Mouse (Mus musculus): ENCODE results near the gene Klhl13.

DNA sequence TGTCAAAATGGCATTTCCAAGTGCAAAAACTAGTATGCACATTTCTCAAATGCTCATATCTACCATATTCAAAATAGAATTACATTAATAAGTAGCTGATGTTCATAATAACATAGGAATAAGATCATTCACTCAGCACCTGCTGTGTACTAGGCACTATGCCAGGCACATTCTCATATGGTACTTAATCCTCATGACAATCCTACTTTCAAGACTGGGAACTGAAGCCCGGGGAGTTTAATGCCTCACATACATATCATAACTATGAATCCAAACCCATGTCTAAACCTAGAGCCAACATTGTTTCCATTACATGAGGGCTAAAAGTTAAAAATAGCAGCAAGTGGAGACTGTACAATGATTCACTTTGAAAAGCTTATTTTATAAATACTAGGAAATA, 97.3 kb downstream of the Klhl13 start:
- TF ChIP-seq POLR2A (IDR thresholded peaks at IDR 0.05; ENCODE audit: borderline replicate concordance, extremely low read depth, insufficient read depth, insufficient read length, poor library complexity, severe bottlenecking) (no peak), CTCF (IDR thresholded peaks at IDR 0.05; ENCODE audit: borderline replicate concordance, extremely low read depth, insufficient read depth, insufficient read length) (no peak)

Data from brain, embryonic 14.5 days (tissue).